Mouse (Mus musculus) spleen, adult 2 months (tissue): Measurements from ENCODE around the gene H2afy.

Experiments
- CTCF ChIP-seq: fragments of 200-500 bp; IDR thresholded peaks from 2 replicates; pipeline ENCODE4 v1.5.1; 2011; ENCODE audit warnings: mild to moderate bottlenecking, inconsistent platforms; ENCODE audit not compliant: insufficient read depth, insufficient read length, insufficient replicate concordance; ENCODE audit errors: extremely low read depth
- POLR2A ChIP-seq: fragments of 200-500 bp; IDR thresholded peaks from 2 replicates; pipeline ENCODE4 v1.6.1; 2011; ENCODE audit warnings: low read depth, low read length, inconsistent platforms

- TF ChIP-seq CTCF, result no peak
- no peak for TF ChIP-seq POLR2A
Measured at GRCm38 (mm10) chr13:56142382-56143150, 6.4 kb upstream of the H2afy start.
